Mouse (Mus musculus) brain, adult 2 months (tissue): ENCODE measurements around the gene Hoxa6.
A peak's percentile ranks its signal among the peaks of the same experiment; 100 is the strongest.

Experiments
- DNase-seq: peaks from one replicate; pipeline ENCODE4 v3.0.0; 2011; ENCODE audit warnings: low read depth, low spot score

The Hoxa6 gene

GRCm38 (mm10) chr6:52208072-52208867 lies at the start of gene Hoxa6:
Gene Hoxa6, minus strand, starts transcription at chr6:52208722.
- no peak for DNase-seq

DNA sequence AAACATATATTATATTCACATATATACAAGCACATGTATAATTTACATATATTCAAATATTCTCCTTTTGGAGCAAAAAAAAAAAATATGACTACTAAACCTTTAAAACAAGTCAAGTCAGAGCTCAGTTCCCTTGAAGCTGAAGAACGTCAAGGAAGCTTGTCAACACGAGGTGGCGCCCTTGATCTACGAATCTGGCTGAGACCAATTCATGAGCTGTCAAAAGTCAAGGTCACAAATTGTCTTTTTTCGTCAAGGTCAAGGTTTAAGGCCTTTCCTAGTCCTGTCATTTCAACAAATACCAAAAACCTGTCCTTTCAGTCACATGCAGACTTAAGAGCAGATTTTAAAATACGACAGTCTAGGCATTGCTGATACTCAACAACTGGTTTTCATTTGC lies 48.4 kb upstream of the Hoxa6 start:
- DNase-seq: peak; percentile 79

DNA sequence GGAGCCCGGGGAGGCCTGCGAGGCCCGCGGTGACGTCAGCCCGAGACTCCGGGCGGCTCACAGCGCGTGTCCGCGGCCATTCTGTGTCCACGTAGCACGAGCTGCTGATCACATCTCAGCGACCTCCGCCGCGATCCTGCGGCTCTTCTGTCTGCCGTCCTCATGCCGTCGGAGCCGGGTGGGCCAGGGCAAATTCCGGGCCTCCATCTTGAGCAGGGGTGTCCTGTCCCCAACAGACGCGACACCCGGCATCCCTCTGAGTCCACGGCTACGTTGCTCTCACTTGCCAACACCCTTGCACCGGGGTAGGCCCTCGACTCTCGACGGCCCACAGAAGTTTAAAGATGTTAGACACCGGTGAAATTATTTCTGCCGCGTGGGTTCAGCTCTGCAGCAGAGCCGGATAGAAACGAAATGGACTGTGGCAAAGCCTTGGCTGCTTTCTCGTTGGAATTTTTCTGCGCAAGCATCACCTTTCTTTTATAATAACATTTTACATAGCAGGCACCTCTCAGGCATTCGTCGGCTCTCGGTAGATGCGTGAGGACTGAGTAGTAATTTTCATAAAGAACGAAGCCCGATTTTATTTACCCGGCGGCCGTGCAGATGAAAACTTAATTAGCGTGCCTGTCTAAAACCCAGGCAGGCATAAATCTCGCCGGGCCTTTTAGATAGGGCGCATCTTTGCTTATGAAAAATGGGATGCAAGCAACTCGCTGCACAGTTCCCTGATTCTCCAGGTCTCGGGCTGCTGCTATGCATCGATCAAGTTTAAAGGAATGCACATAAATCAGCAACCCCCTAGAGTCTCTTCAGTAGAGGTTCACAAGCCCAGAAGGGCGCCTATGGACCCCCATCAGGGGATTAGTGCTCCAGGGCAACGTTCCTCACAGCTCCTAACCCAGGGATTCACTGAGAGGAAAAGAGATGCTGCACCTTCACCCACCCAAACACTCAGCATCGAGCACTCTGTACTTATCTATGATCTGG lies 45.3 kb upstream of the Hoxa6 start:
- no peak for DNase-seq

DNA sequence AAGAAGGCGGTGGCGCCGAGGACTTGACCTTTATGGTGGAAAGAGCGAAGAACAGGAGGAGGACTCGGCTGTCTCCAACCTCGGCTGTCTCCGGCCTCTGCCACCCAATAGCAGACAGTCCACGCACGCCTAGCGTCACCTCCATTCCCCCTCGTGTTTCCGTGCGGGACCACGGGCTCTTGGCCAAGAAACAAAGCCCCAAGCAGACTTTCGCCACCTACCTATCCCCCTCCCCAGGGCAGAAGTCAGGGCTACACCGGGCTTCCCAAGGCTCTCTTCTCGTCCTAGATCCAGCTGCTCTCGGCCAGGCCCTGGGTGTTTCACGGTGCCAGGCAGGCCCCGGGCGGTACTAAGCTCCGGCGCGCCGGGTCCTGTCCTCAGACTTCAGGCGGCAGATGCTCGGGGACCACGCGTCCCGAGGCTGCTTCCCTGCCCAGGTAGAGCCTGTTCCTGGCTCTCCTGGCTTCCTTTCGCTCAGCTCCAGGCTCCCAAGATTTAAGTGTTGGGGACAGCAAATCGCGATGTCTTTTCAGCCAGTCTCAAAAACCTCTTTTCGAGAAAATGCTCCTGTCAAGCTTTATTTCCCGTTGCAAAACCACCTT lies 44.4 kb upstream of the Hoxa6 start:
- no peak for DNase-seq

DNA sequence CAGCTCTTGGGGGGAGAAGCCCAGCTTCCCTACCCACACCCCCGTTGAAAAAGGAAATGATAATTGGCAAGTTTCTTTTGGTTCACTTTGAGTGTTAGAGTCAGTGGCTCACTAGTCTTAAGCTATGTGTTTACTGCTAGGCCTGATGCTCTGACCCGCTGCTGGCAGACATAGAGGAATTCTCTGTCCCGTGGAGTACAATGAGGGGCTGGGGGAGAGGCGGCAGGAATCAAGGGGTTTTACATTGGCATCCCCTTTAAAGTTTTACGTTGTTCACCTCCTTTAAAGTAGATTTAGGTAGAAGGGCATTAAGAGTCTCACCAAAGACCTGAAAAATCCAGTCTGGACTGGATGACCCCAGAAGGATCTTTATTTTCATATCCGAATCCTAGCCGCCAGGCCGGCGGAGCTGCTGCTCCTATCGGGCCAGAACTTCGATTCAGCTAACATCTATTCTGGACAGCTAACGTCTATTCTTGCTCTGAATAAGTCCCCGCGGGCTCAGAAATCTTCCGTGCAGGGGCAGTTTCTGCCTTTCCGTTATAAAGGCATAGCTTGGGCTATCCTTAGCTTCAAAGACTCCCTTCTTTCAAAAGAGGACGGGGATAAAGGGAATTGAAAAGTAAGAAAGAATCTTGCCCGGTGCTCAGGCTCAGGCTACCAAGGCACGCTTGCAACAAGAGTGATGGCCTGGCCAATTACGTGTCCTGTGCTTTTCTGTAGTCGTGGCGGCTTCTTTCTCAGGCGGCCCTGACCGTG lies 43.7 kb upstream of the Hoxa6 start:
- no peak for DNase-seq

DNA sequence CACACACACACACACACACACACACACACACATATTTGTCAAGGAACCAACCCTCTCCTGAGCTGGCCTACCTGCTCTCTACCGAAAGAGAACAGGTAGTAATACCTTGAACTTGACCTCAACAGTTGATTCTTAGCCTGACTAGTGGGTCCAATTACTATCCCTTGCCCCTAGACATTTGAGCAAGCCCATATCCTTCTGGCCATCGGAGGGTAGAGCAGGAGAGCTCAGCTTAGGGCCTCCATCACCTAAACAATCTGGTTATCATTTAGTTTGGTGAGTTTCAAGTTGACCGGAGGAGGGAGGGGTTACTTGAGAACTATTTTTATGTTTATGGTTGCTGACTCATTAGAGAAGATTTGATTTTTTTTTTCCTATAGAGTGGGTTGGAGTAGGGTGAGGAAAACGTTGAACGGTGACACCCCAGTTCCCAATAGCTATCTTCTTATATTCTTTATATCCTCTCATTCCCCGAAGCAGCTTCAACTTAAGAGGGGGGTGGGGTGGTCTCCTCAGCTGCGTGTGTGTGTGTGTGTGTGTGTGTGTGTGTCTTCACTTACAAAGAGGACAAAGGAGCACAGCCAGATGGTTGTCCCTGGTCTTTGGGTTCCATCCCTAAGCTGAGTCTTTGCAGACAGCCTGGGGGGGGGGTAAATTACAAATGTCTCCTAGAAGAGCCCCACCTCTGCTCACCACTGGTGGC lies 42.8 kb upstream of the Hoxa6 start:
- no peak for DNase-seq

- no peak for DNase-seq
Observed at GRCm38 (mm10) chr6:52249826-52250225, 41.3 kb upstream of the Hoxa6 start.

GRCm38 (mm10) chr6:52249415-52249738 lies 40.9 kb upstream of the Hoxa6 start:
- no peak for DNase-seq

DNA sequence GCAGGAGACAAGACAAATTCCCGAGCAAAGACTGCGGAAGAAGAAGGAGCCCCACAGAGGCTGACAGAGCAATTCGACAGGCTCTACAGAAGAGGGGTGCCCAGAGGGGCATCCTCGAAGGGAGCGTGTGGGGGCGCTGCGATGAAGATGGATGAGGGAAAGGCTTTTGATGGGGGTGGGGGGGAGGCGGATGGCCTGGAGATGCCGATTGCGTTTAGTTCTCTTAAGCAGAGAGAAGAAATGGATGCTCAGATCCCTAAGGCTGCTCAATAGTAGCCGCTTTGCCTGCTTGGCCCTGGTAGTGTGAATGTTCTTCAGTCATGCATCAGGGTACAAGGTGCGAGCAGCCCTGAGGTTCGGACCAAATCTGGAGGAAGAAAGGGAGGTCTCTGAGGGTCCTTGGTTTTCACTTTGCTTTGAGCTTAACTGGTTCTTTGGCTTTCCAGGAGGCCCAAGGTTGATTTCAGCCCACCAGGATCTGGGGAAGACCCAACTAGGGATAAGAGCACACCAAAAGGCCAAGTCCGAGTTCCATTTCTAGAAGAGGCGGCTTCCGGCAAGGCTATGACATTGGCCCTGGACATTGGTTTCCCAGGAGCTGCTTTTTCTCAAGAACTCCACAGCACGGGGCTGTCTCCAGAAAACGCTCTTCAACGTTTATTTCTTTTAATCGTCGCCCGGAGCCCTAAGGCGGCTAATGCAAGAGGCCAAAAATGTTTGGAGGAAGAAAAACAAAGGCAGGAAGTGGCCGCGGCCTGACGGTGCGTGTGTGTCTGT lies 40.3 kb upstream of the Hoxa6 start:
- DNase-seq: no peak

GRCm38 (mm10) chr6:52247766-52248637 lies 39.5 kb upstream of the Hoxa6 start:
- no peak for DNase-seq

DNA sequence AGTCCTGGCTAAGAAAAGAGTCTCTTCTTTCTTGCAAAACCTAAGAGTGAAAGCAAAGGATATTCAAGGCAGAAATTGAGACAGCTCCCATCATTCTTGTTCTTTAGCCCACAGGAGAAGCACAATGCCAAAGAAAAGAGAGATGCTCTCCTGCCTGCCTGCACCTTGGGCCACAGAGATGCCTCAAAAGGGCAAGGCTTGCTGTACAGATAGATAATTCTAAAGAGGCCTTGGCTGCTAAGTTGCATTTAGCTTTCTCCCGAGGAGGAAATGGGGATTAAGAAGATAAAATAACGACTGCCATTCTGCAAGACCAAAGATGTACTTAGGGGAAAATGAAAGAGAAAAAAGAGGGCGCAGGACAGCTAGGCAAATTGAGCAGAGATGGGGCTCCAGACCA lies 38.4 kb upstream of the Hoxa6 start:
- no peak for DNase-seq

GRCm38 (mm10) chr6:52246403-52246803 lies 37.9 kb upstream of the Hoxa6 start:
- no peak for DNase-seq

DNA sequence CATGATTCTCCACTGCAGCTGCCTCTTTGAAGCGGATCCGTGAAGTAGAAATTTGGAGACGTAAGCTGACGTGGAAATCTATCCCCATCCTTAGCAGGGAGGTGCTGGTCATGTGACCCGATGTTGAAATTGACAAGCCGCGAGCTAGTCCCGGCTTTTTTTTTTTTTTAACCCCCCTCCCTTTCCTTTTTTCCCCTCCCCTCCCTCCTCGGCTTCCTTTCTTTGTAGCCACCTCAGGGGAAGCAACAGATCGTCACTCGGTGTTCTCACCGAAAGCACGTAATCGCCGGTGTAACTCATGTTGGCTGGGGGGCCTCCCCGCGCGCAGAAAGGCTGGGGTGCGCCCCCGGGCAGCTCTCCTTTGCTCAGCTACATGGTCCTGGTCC lies 37.2 kb upstream of the Hoxa6 start, which contains the start of gene Hoxa11:
TSS of gene Hoxa11 (minus strand) at position 54 of the 386 bp plus-strand sequence.
- no peak for DNase-seq

GRCm38 (mm10) chr6:52245040-52245756 lies 36.7 kb upstream of the Hoxa6 start:
- no peak for DNase-seq

- DNase-seq: no peak
Observed at GRCm38 (mm10) chr6:52244471-52245039, 36.0 kb upstream of the Hoxa6 start.

GRCm38 (mm10) chr6:52243681-52244121 lies 35.2 kb upstream of the Hoxa6 start:
- DNase-seq: no peak

DNA sequence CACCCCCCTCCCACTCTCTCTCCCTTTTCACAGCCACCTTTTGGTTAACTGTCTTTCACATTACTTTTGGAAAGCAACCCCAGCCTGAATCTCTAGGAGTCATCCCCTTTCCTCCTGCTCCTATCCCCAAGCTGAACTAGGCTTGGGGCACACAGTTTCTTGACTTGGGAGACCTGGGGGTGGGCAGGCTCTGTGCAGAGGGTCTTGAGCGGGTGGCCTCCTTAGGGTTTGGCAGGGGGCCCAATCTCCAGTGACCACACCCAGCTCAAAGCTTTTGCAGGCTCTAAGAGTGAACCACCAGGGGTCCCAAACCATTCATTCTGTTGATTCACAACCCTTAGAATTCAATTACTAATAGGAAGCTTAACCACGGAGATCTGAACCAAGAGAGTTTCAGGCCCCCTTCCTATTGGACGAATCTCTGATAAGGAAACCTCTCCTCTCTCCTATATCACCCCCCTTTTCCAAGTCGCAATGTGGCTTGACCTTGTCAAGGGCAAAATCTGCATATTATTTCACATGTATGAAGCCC lies 34.3 kb upstream of the Hoxa6 start:
- no peak for DNase-seq
